Mouse (Mus musculus) cerebellum, adult 2 months (tissue): ENCODE results near the gene Als2cl.

Source experiments
- CTCF ChIP-seq: fragments of 200-500 bp; IDR thresholded peaks from 2 replicates; pipeline ENCODE4 v1.5.1; 2011; ENCODE audit warnings: low read depth, mild to moderate bottlenecking, control low read depth, low read length, moderate library complexity, borderline replicate concordance; ENCODE audit not compliant: insufficient read depth
- POLR2A ChIP-seq: fragments of 200-500 bp; IDR thresholded peaks from 2 replicates; pipeline ENCODE4 v1.6.1; 2011; ENCODE audit warnings: low read length, control low read depth, borderline replicate concordance; ENCODE audit not compliant: insufficient read depth

- TF ChIP-seq POLR2A (no peak), CTCF (no peak)
These were observed 13.8 kb downstream of the Als2cl start for GRCm38 (mm10) chr9:110893429-110893828.
